Mouse (Mus musculus): Measurements from ENCODE around the gene 3110009E18Rik.

GRCm38 (mm10) chr1:120145527-120146216 is 24.7 kb downstream of the 3110009E18Rik start:
- TF ChIP-seq POLR2A (IDR thresholded peaks at IDR 0.05; ENCODE audit: borderline replicate concordance, low read depth, low read length) (no peak), CTCF (IDR thresholded peaks at IDR 0.05; ENCODE audit: low read depth, low read length) (no peak)

Measured in bone marrow macrophage, adult 2 months (primary cell).